In genomic region chr9:73183356-73183755, GRCm38 (mm10) we compare ENCODE assay signal across 26 mouse cellular contexts.
DNase-seq lines count a peak whose midpoint lies in the region; ATAC-seq lines count a peak whose summit lies in the region.
"Had no signal": no experiment of that assay in that cellular context is flagged by ENCODE, and none has a peak within 500 bp of the region (broad histone marks: within the 10 kb centered on the region; RNA-seq: fewer than 3 reads in every experiment).

No protein-coding gene starts in this region.

- H3K4me2 ChIP-seq in hindbrain, embryonic 16.5 days (ENCODE audit: low read length), result no peak overlapping the region
- H3K4me2 ChIP-seq in hindbrain, embryonic 11.5 days (replicated peaks; ENCODE audit: low read depth, low read length), result no peak overlapping the region
- H3K4me2 ChIP-seq: forebrain, embryonic 15.5 days; hindbrain, embryonic 13.5 days; kidney, embryonic 15.5 days; limb, embryonic 12.5 days; liver, embryonic 15.5 days; lung, embryonic 14.5 days; midbrain, embryonic 12.5 days had no signal

- ATAC-seq in hindbrain, embryonic 16.5 days, result peak; percentile 79; the same call in 1 of the 2 replicates
- no peak for ATAC-seq in hindbrain, embryonic 11.5 days (ENCODE audit: low FRiP score)
- ATAC-seq: CD4-positive, CD25-positive, alpha-beta regulatory T cell, adult 4 months; forebrain, embryonic 15.5 days; inflammation-experienced regulatory T-cells, adult 6 months had no signal

- DNase-seq in hindbrain, embryonic 11.5 days (ENCODE audit: low spot score), result no peak
- peak; percentile 29 for DNase-seq in left cerebral cortex, adult 11 months (ENCODE audit: low spot score)
- no peak for DNase-seq in left cerebral cortex, postnatal 4 days
- DNase-seq in brain, adult 2 months (ENCODE audit: low read depth, low spot score), result peak; percentile 49
- DNase-seq in layer of hippocampus, adult 8-10 months (ENCODE audit: low spot score in 2 of 2), result peak; percentile 29 to 32
- DNase-seq in urinary bladder, postnatal 10 days (ENCODE audit: low spot score), result no peak
- DNase-seq in kidney, adult 18-20 months, result no peak
- DNase-seq: adrenal gland, postnatal 25 days; cerebellum, adult 2 months; cerebellum, postnatal 25 days; kidney, adult 11 months; kidney, postnatal 25 days; lung, embryonic 14.5 days; lung, postnatal 36 days; right cerebral cortex, postnatal 25 days; spleen, adult 18-20 months; thymus, postnatal 36 days had no signal

- 71% methylated on average over 5 of the region's 5 CpGs for WGBS in hindbrain, embryonic 16.5 days
- 86% methylated on average over 5 of the region's 5 CpGs for WGBS in hindbrain, embryonic 11.5 days

- H3K4me1 ChIP-seq in hindbrain, embryonic 16.5 days (ENCODE audit: control insufficient read depth, insufficient read depth, low read depth, low read length), result no peaks in the 10 kb centered on the region
- H3K4me1 ChIP-seq in hindbrain, embryonic 11.5 days (replicated peaks; ENCODE audit: control insufficient read depth, insufficient read depth, low read length), result no peaks in the 10 kb centered on the region
- H3K4me1 ChIP-seq: forebrain, embryonic 15.5 days; hindbrain, embryonic 13.5 days; kidney, embryonic 15.5 days; limb, embryonic 12.5 days; liver, embryonic 15.5 days; midbrain, embryonic 12.5 days had no signal

- H3K36me3 ChIP-seq in hindbrain, embryonic 16.5 days (ENCODE audit: control insufficient read depth, insufficient read depth, low read length), result no peaks in the 10 kb centered on the region
- no peaks in the 10 kb centered on the region for H3K36me3 ChIP-seq in hindbrain, embryonic 11.5 days (ENCODE audit: control insufficient read depth, insufficient read depth, low read length)
- H3K36me3 ChIP-seq: forebrain, embryonic 15.5 days; hindbrain, embryonic 13.5 days; kidney, embryonic 15.5 days; limb, embryonic 12.5 days; liver, embryonic 15.5 days; midbrain, embryonic 12.5 days had no signal

- no peak overlapping the region for H3K9ac ChIP-seq in hindbrain, embryonic 16.5 days (ENCODE audit: low read depth, low read length)
- no peak overlapping the region for H3K9ac ChIP-seq in hindbrain, embryonic 11.5 days (ENCODE audit: low read depth, low read length)
- H3K9ac ChIP-seq: forebrain, embryonic 15.5 days; hindbrain, embryonic 13.5 days; kidney, embryonic 15.5 days; limb, embryonic 12.5 days; liver, embryonic 15.5 days; lung, embryonic 14.5 days; midbrain, embryonic 12.5 days had no signal

- intact Hi-C loops in left cerebral cortex, postnatal 4 days (cut with DNase I), result no loop called here

- no peaks in the 10 kb centered on the region for H3K27me3 ChIP-seq in hindbrain, embryonic 16.5 days (replicated peaks; ENCODE audit: control insufficient read depth, insufficient read depth, low read length)
- H3K27me3 ChIP-seq in hindbrain, embryonic 11.5 days (ENCODE audit: control insufficient read depth, insufficient read depth, low read length), result no peaks in the 10 kb centered on the region
- H3K27me3 ChIP-seq: forebrain, embryonic 15.5 days; hindbrain, embryonic 13.5 days; kidney, embryonic 15.5 days; limb, embryonic 12.5 days; liver, embryonic 15.5 days; midbrain, embryonic 12.5 days had no signal

- H3K27ac ChIP-seq in hindbrain, embryonic 16.5 days (ENCODE audit: low read depth, low read length), result no peak overlapping the region
- H3K27ac ChIP-seq in hindbrain, embryonic 11.5 days (ENCODE audit: low read depth, low read length), result no peak overlapping the region
- H3K27ac ChIP-seq: forebrain, embryonic 15.5 days; hindbrain, embryonic 13.5 days; kidney, embryonic 15.5 days; limb, embryonic 12.5 days; liver, embryonic 15.5 days; midbrain, embryonic 12.5 days had no signal

- no peaks in the 10 kb centered on the region for H3K9me3 ChIP-seq in hindbrain, embryonic 16.5 days (ENCODE audit: control insufficient read depth, low read length)
- no peaks in the 10 kb centered on the region for H3K9me3 ChIP-seq in hindbrain, embryonic 11.5 days (ENCODE audit: control insufficient read depth, low read length)
- H3K9me3 ChIP-seq: forebrain, embryonic 15.5 days; kidney, embryonic 15.5 days; limb, embryonic 12.5 days; liver, embryonic 15.5 days; midbrain, embryonic 12.5 days had no signal

- no peak overlapping the region for H3K4me3 ChIP-seq in hindbrain, embryonic 16.5 days (ENCODE audit: low read length)
- no peak overlapping the region for H3K4me3 ChIP-seq in hindbrain, embryonic 11.5 days (ENCODE audit: low read depth, low read length)
- H3K4me3 ChIP-seq: forebrain, embryonic 15.5 days; hindbrain, embryonic 13.5 days; kidney, embryonic 15.5 days; limb, embryonic 12.5 days; liver, embryonic 15.5 days; midbrain, embryonic 12.5 days had no signal

Comparison
In these comparisons a context has a peak if more than half of its experiments do, and no peak if none do; other contexts are left out.
1. DNase-seq: peak in left cerebral cortex, adult 11 months (single experiment), brain, adult 2 months (single experiment) and layer of hippocampus, adult 8-10 months (2 of 2); none in hindbrain, embryonic 11.5 days (single experiment), left cerebral cortex, postnatal 4 days (single experiment), urinary bladder, postnatal 10 days (single experiment) and kidney, adult 18-20 months (single experiment).